Mouse (Mus musculus) erythroid progenitor cell, adult 5-6 weeks (primary cell): ENCODE results near the gene Gm9936. TPM values are rescaled to one million over a fixed set of nuclear protein-coding genes. Genes with fewer than 3 reads are reported as not detected.
"Not testable (repeated sequence)": the region's sequence is repeated elsewhere in the genome, so short reads cannot be mapped to it uniquely, and the experiment has no call there.

Source experiments
- ATAC-seq: replicated peaks from 2 replicates; pipeline ENCODE4 v1.8.0; 2016; ENCODE audit warnings: moderate number of reproducible peaks, mild to moderate bottlenecking, moderate TSS enrichment, inconsistent platforms; ENCODE audit not compliant: poor library complexity, low FRiP score, severe bottlenecking
- total RNA-seq, 2 experiments: library from RNA; stranded (forward) in 1 of 2; stranded (reverse) in 1 of 2; fragments of 150-400 nt in 1 of 2; fragments of 186-747, 209-891 nt in 1 of 2; gene quantifications; 2 replicates each; pipeline versions ENCODE4 v1.2.3 to v1.2.4; 2015 to 2017; ENCODE audit warnings: low replicate concordance in 2 of 2

Gm9936 gene
- total RNA-seq (2015; ENCODE audit: low replicate concordance) (not detected in 2 replicates), total RNA-seq (2017; ENCODE audit: low replicate concordance) (not detected in 2 replicates)

GRCm38 (mm10) chr5:114858582-114858981 lies at the start of gene Gm9936:
Gene Gm9936 (minus strand): TSS chr5:114858682.
- no peak for ATAC-seq

GRCm38 (mm10) chr5:114902413-114902812 lies 43.9 kb upstream of the Gm9936 start:
- no peak for ATAC-seq

GRCm38 (mm10) chr5:114898857-114899256 lies 40.4 kb upstream of the Gm9936 start:
- no peak for ATAC-seq

DNA sequence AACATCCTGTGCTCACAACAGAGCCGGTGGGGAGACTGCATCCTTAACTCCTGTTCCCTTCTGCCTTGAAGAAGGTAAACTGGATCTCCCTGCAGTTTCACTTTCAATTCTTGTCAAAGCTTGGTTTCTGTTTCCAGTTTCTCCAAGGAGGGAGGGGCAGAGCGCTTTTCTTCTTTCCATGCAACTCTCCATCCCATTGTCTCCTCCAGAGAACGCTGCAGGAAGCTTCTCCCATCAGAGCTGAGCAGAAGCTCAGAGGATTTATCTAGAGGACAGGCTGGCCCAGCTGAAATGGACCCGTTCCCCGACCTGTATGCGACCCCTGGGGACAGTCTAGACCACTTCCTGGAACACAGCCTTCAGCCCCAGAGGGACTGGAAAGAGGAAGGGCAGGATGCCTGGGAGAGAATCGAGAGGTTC lies 38.9 kb upstream of the Gm9936 start:
- ATAC-seq: no peak

DNA sequence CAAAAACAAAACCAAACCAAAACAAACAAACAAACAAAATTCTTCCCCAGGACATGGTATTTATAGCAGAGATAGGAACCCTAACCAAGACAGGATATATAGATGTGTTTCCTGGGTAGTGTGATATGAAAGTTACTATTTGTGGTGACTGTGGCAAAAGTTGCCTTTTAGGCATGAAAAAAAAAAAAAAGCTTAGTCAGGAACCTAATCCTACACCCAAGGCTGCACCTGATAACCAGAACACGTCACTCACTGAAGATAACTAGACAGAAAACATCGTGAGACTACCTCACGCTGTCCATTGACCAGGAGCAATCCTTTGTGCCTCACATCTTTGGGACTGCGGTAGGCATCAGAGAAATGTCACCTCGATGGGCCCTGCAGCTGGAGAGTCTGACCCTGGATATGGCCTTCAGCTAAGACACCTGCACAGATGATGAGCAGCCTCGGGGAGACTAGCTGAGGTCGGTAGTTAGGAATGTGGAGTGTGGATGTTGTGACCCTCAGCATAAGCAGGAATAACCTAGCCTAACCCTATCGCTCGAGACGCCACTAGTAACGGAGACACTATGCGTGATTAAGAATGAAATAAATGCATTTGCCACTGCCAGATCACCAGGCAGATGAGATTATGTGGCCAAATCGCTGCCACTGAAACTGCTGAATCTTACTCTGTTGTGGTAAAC lies 38.3 kb upstream of the Gm9936 start, which contains the start of gene Oasl2:
TSS of gene Oasl2 (plus strand) at position 249 of the 686 bp plus-strand sequence.
- peak; percentile 76 for ATAC-seq

GRCm38 (mm10) chr5:114895542-114895941 lies 37.1 kb upstream of the Gm9936 start:
- ATAC-seq: no peak

GRCm38 (mm10) chr5:114888995-114889394 lies 30.5 kb upstream of the Gm9936 start:
- ATAC-seq: no peak

DNA sequence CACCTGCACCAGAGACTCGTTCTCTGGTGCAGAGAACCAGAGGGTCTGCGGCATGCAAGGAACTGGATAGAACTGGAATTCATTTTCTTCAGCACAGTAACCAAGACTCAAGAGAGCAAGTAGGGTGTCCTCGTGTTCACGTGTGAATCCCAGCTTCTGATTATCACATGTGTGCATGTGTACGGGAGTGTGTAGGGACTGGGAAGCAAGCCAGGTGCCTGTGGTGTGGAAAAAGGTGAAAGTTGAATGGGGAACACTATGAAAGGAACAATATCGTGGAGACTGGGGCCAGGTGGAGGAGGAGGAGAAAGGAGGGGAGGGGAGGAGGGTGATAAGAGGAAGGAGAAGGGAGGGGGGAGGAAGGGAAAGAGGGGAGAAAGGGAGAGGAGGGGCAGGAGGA lies 28.3 kb upstream of the Gm9936 start:
- ATAC-seq: no peak

GRCm38 (mm10) chr5:114883022-114883421 lies 24.5 kb upstream of the Gm9936 start:
- peak; percentile 42; the same call in 1 of the 2 replicates for ATAC-seq

DNA sequence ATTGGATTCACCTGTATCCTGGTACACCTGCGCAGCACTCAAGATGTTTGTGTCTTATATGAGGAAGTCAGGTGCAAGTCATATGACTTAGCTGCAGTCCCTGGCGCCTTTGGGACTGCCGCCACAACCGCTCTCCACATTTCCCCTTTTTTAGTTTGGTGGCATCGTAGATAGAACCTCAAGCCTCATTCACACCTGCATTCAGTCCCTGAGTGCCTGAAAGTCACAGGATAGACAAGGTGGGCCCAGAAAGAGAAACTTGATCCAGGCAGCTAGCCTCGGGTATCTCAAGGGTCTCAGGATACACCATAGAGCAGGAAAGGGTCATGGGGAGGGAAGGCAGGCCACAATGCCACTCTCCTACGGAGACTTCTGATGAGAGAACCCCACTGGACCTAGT lies 23.8 kb upstream of the Gm9936 start:
- 0 out of 2 replicates have a peak, but pooled peaks have one; percentile 46 for ATAC-seq

DNA sequence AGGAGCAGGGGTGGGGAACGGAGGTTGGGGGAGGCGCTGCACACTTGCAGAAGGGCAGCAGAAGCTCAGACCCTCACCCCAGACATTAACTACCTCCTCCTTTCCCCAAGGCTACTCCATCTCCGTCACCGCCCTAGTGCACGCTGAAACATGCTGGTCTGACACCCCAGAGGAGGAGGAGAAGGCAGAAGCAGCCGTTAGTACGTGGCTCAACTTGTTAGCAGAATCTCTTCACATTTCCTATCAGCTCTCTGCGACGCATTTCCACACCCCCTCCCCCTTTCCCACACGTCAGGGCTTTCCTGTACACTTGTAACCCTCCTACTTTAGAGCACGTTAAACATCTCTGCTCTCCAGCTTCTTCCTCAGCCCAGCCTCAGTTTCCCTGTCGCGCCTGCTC lies 20.9 kb upstream of the Gm9936 start:
- no peak for ATAC-seq

DNA sequence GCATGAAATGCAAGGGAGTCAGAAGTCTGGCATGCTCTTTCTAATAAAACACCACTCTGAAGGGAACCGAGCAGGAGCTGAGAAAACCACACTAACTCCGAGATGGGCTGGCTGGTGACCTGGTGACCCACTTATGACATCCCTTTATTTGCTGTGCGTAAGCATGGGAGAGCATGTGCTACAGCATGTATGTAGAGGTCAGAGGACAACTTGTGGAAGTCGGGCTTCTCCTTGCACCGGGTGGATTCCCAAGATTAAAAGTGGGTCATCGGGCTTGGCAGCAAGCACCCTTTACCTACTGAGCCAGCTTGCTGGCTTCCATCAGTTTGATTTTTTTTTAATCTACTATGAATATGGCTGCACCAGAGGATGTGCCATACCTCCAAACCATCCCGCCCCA lies 19.0 kb upstream of the Gm9936 start:
- no peak for ATAC-seq

- no peak for ATAC-seq
Observed at GRCm38 (mm10) chr5:114876331-114876730, 17.8 kb upstream of the Gm9936 start.

DNA sequence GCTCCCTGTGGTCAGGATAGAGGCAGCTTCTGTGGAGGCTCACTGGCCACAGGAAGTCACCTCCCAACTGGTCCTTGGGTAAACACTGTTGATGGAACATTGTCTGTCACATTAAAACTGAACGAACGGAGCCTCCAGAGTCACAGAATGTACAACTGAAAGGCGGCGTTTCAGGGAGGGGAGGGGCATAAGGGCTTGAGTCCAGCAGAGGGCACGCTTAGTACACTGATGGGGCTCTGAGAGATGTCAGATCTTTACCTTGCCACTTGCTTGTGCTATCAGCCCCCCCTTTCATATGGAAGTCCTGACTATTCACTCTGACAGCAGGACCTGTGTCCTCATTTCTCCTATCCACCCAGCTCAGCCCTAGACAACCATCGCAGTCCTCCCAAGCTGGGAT lies 17.4 kb upstream of the Gm9936 start:
- no peak for ATAC-seq

GRCm38 (mm10) chr5:114865279-114865678 lies 6.8 kb upstream of the Gm9936 start:
- no peak for ATAC-seq

- ATAC-seq: no peak
Observed at GRCm38 (mm10) chr5:114864813-114865212, 6.3 kb upstream of the Gm9936 start.

DNA sequence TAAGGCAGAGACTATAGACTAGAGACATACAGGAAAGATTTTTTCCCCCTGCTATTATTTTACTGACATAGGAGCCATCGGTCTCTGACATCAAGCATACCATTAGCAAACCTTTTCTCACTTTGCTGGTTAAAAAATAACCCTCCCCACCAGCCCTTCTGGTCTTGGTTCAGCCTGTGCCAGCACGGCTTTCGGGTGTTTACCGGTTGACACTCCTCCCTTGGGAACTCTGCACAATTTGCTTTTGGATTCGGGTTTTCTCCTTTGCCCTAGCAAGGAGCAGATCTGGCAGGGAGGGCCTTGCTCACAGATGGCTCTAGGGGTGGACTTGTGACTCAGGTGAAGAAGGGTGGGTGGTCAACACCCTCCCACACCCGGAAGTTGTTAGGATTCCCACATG lies 3.2 kb upstream of the Gm9936 start:
- ATAC-seq: no peak

DNA sequence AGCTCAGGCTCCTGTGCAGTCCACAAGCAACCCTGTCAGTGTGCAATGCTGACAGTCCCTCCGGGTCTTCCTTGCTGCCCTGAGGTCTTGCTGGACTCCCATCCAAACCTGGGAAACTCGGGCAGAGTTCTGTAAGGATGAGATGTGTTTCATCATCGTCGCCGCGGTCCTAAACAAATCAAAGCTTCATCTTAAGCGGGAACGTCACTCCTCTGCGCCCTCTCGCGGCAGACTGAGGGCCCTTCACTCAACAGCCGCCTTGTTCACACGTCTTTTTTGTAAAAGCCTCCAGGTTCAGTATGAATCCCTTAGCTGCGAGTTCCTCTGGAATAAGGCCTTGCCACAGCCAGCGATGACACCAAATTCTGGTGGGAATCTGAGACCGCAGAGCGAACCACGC lies 771 bp upstream of the Gm9936 start:
- ATAC-seq: 0 out of 2 replicates have a peak, but pooled peaks have one; percentile 52

DNA sequence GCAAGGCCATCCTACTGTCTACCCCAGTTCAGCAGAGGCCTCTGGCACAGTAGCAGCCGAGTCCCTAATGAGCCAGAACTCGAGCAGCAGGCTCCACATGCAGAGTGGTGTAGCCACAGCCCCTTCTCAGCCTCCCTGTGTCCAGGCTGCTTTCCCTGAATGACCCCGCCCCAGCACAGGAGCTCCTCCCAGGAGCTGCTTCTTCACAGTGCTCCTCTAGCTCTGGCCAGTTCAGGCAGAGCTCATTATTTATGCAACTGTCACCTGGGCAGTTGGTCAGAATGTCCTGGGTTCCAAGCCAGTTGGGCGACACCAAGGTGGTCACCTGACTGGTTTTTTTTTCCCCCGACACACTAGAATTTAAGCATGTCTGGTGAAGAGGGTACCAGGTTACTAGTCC lies 5.1 kb downstream of the Gm9936 start, which contains the start of gene 4930519G04Rik:
TSS of gene 4930519G04Rik (plus strand) at position 301 of the 400 bp plus-strand sequence.
- ATAC-seq: not testable (repeated sequence)

DNA sequence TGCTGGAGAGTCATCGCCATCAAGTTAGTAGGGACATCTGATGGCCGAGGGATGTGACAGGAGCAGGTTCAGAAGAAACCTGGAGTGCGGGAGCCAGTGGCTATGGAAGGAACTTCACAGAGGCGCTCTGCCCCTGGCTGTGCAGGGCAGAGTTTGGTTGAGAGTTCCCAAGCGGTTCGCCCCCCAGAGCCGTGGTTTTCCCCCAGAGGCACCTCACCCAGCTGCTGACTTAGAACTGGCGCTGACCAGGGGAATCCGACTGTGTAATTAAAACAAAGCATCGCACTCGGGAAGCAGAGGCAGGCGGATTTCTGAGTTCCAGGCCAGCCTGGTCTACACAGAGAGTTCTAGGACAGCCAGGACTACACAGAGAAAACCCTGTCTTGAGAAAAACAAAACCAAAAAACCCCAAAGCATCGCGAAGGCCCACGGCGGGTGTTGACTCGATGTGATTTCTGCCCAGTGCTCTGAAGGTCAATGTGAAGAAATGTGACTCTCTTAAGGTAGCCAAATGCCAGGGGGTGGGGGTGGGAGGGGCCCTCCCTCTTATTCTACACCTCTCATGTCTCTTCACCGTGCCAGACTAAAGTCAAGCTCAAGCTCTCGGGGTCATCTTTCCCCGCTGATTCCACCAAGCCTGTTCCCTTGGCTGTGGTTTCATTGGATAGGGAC lies 6.8 kb downstream of the Gm9936 start:
- ATAC-seq: no peak

- not testable (repeated sequence) for ATAC-seq
Observed at GRCm38 (mm10) chr5:114844371-114844770, 14.1 kb downstream of the Gm9936 start.
